Mouse (Mus musculus): Measurements from ENCODE around the gene Ifi47.

DNA sequence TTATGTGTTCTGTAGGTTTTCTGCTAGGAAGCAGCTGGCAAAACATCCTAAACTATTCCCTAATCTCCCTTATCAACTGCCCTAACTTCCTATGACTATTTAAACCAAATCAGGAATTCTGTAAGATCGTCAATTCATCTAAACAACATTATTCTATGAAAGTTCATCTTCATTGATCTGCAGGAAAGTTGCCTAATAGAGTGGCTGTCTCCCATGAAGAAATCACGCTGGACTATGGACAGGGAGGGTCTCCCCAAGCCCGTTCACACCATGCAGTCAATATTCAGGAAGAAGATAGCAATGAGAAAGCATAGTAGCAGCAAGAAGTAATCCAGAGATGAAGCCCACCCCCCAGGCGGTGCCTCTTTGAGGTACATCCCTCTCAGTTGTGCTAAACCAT is 14.8 kb downstream of the Ifi47 start:
- TF ChIP-seq CTCF (conservative IDR thresholded peaks at IDR 0.05; ENCODE audit: insufficient read depth, insufficient read length, low read depth, low read length) (no peak), POLR2A (IDR thresholded peaks at IDR 0.05; ENCODE audit: low read depth, low read length) (no peak)

All from kidney, adult 2 months (tissue).